Mouse (Mus musculus): ENCODE results near the gene Rasl12.

DNA sequence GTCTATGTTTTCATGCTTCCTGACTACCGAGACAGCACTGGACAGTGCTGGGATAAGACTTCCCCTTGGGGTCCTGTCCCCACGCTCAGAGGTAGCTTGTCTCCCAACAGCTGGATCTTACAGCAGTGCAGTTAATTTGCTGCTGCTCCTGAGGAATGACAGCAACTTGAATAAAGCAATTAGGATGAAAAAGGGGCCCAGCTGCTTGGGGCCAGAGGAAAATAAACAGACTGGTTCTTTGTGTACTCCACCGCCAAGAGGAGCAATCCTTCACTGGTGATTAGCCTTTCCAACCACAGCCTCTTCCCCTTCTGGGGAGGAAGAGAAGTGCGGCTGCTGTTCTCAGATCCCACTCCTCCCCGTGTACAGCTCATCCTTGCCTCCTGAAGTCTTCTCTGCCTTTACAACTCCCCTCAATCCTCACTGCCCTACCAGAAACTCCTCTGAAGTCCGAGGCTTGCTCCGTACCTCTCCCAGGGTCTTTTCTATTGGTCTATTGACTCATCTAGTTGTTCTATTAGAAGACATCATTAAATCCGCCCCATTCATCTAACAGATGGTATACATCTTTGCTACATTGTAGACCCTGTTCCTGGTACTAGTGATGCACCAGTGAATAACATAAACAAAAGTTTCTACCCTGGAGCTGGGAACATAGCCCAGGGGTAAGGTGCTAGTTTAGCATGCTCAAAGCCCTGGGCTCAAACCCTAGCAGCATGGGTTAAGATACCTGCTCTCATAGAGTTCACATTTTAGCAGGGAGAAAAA is 11.7 kb upstream of the Rasl12 start:
- TF ChIP-seq CTCF (IDR thresholded peaks at IDR 0.05; ENCODE audit: low read depth, low read length) (no peak), POLR2A (IDR thresholded peaks at IDR 0.05; ENCODE audit: extremely low read depth, insufficient read depth, low read length) (no peak)
